Mouse (Mus musculus) colon, adult 2 months (tissue): ENCODE results near the gene Ano9. TPM values are rescaled to one million over a fixed set of nuclear protein-coding genes. Genes with fewer than 3 reads are reported as not detected.

Experiments
- polyA plus RNA-seq: library from polyadenylated mRNA; depleted of rRNA; stranded (reverse); fragments of >200 nt; gene quantifications from 2 replicates; pipeline ENCODE4 v1.2.3, GENCODE M21; 2012; rRNA removed

The Ano9 gene
- polyA plus RNA-seq, result 60.4 and 80.5 TPM in 2 replicates

DNA sequence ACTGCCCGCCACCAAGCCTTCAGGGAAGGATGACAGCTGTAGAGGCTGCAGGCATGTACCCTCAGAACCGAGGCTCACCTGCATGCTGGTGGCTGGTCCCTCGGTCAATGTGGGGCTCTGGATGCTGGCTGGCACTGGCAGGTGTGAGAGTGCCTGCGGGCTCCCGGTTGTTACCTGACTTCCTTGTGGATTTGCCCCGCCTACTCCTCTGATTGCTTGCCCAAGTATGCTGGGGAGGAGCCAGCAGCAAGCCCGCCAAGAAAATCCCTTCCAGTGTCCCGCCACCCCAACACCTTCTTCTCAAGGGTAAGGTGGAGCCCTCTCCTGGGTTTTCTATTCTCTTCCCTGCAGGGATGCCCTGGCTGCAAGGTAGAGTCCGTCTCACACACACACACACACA lies at the start of gene Ano9:
Ano9 (minus strand) TSS at position 171 of the 400 bp plus-strand sequence.

DNA sequence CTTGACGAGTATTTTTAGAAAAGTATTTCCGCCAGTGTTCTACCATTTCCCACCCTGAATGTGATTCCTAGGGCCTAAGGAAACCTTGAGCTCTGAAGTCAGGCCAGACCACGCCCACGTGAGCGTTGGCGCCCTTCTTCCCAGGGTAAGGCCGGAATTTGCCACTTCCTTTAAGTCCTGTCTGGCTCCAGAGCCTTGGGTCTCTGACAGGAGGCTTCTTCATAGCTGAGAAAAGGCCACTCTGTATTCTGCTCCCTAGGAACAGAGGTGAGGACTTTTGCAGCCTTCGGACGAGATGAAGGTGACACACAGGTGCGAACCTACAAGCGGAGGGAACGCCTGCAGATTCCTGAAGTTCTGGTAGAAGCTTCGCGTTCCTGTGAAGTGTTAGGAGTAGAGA lies 4.6 kb upstream of the Ano9 start, which contains the start of gene Ptdss2:
Ptdss2 (plus strand) TSS at position 138 of the 400 bp plus-strand sequence.

DNA sequence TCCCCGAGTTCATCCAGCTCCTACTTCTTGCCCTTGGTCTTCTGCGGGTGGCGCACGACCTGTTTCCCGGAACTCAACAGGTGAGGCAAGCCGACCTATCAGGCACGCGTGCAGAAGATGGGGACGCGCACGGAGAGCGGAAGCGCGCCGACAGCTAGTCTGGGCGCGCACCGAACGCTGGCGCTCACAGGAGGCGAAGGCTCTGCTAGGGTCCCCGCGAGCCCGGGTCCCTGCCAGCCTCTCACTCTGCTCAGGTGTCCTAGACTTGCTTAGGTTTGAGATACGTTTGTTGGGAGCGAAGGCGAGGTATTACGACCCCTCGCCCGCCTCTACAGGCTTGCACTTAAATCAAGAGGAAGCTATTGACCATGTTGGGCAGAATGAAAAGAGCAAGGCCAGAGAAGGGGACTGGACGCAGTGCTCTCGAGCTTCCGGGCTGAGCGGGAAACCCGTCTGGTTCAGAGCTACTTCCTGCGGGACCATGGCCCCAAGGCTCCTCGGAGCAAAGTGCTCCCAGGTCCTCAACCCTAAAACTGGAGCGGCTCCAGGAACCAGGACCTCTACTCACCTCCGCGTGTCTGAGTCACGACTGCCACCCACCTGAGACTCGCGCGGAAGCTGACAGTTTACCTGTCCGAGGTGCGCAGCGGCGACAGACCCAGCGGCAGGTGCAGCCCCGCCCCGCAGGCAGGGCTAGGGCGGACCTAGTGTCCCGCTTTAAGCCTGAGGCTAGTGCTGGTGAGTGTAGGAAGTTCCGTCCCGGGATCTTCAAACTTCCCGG lies 17.5 kb downstream of the Ano9 start, which contains the start of gene Sigirr:
Sigirr (minus strand) TSS at position 662 of the 781 bp plus-strand sequence.

DNA sequence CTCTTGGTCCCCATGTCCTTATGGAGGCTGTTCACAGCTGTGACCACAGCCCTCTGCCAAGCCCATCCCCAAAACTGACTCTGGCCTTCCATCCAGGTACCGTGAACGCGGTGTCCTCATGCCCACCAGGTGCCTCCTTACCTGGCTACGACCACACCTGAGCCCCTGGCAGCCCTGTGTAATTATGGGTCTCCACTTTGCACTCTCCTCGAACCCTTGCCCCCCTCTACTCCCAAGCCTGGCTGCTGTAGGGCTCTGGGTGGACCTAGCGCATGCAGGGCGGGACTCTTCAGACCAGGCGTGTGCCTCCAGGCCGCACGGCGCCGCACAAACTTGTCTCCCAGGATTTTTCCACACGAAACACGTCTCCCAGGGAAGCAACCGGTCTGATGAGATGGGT lies 39.8 kb downstream of the Ano9 start, which contains the start of gene Pkp3:
Pkp3 (plus strand) TSS at position 378 of the 400 bp plus-strand sequence.

DNA sequence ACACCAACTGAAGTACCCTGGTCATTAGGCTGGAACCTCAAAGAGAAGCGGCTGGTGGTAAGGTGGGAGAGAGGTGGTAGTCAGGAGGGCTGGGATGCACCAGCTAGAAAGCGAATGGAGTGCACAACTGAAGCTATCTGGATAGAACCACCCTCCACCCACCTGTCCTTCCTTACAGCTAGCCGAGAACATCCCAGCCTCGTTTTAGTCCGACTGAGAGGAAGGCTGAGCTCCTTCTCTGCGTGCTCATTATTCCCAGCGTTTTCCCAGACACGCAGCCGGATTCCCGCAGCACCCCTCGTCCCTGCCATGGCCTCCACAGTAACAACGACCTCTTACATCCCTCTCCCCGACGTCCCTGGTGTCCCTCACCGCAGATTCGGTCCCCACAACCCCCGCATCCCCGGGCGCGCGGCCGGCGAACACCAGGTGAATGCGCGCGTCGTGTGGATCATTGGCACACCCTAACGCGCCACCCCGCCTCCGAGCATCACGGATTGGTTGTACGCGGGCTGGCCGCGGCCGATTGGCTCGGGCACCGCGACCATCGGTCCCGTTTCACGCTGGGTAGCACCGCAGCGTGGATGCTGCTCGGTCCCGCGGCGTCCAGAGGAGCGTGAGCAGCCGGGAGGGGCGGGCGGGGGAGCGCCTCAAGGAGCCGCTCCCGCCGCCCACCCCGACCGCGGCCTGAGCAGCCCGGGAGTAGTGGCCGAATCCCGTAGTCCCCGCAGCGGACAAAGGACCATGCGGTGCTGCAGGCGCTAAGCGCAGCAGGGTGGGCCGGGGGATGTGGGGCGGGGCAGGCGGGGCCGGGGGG lies 57.0 kb downstream of the Ano9 start, which contains the start of gene B4galnt4:
B4galnt4 (plus strand) TSS at position 679 of the 817 bp plus-strand sequence.

Other genes starting within 250 kb of the Ano9 start
- 53.8 and 58.2 TPM in 2 replicates for gene Psmd13, start 235.8 kb downstream of the Ano9 start, polyA plus RNA-seq
- 29.5 and 34.3 TPM in 2 replicates for gene Sirt3, start 235.5 kb downstream of the Ano9 start, polyA plus RNA-seq
- 3.4 and 4.0 TPM in 2 replicates for gene Cox8b, start 217.4 kb downstream of the Ano9 start, polyA plus RNA-seq
- 82.3 and 99.4 TPM in 2 replicates for gene Nlrp6, start 196.9 kb downstream of the Ano9 start, polyA plus RNA-seq
- gene Pgghg, start 176.4 kb downstream of the Ano9 start, polyA plus RNA-seq, result 40.3 and 53.5 TPM in 2 replicates
- 1.5 and 1.6 TPM in 2 replicates for gene Ifitm5, start 167.5 kb downstream of the Ano9 start, polyA plus RNA-seq
- gene Gm45717, start 161.9 kb downstream of the Ano9 start, polyA plus RNA-seq, result not detected in 2 replicates
- 481 and 681 TPM in 2 replicates for gene Ifitm2, start 161.8 kb downstream of the Ano9 start, polyA plus RNA-seq
- 83.6 and 107 TPM in 2 replicates for gene Ifitm1, start 150.6 kb downstream of the Ano9 start, polyA plus RNA-seq
- 135 and 161 TPM in 2 replicates for gene Ifitm3, start 107.0 kb downstream of the Ano9 start, polyA plus RNA-seq
- 1.1 and 2.9 TPM in 2 replicates for gene Ifitm6, start 99.9 kb downstream of the Ano9 start, polyA plus RNA-seq
- not detected in 2 replicates for gene Gm17387, start 88.7 kb downstream of the Ano9 start, polyA plus RNA-seq
- gene B4galnt4, start 56.7 kb downstream of the Ano9 start, polyA plus RNA-seq, result 3.7 and 5.0 TPM in 2 replicates
- gene Pkp3, start 39.6 kb downstream of the Ano9 start, polyA plus RNA-seq, result 141 and 148 TPM in 2 replicates
- 41.9 and 54.5 TPM in 2 replicates for gene Sigirr, start 17.2 kb downstream of the Ano9 start, polyA plus RNA-seq
- 29.2 and 32.7 TPM in 2 replicates for gene Ptdss2, start 4.6 kb upstream of the Ano9 start, polyA plus RNA-seq
- gene Rnh1, start 55.1 kb upstream of the Ano9 start, polyA plus RNA-seq, result 140 and 158 TPM in 2 replicates
- gene Hras, start 76.2 kb upstream of the Ano9 start, polyA plus RNA-seq, result 86.0 and 86.1 TPM in 2 replicates
- gene Lrrc56, start 76.4 kb upstream of the Ano9 start, polyA plus RNA-seq, result 11.4 and 11.6 TPM in 2 replicates
- 11.8 and 12.9 TPM in 2 replicates for gene Lmntd2, start 96.3 kb upstream of the Ano9 start, polyA plus RNA-seq
- 224 and 235 TPM in 2 replicates for gene Rassf7, start 98.1 kb upstream of the Ano9 start, polyA plus RNA-seq
- gene Phrf1, start 111.0 kb upstream of the Ano9 start, polyA plus RNA-seq, result 20.1 and 28.0 TPM in 2 replicates
- 200 and 285 TPM in 2 replicates for gene Irf7, start 148.7 kb upstream of the Ano9 start, polyA plus RNA-seq
- gene Cdhr5, start 159.0 kb upstream of the Ano9 start, polyA plus RNA-seq, result 405 and 478 TPM in 2 replicates
- gene Sct, start 161.3 kb upstream of the Ano9 start, polyA plus RNA-seq, result 105 and 193 TPM in 2 replicates
- gene Drd4, start 174.2 kb upstream of the Ano9 start, polyA plus RNA-seq, result 0.13 and 0.29 TPM in 2 replicates
- gene Deaf1, start 209.9 kb upstream of the Ano9 start, polyA plus RNA-seq, result 21.1 and 26.0 TPM in 2 replicates
- gene Tmem80, start 209.9 kb upstream of the Ano9 start, polyA plus RNA-seq, result 22.3 and 31.1 TPM in 2 replicates
- gene Eps8l2, start 221.1 kb upstream of the Ano9 start, polyA plus RNA-seq, result 257 and 334 TPM in 2 replicates